Mouse (Mus musculus) right cerebral cortex, adult 2 months (tissue): ENCODE results near the gene Vmn1r201.

Experiments
- DNase-seq, 2 experiments: peaks; one replicate each; pipeline ENCODE4 v3.0.0; 2021 to 2022; ENCODE audit warnings: low spot score in 2 of 2

Vmn1r201 gene

DNA sequence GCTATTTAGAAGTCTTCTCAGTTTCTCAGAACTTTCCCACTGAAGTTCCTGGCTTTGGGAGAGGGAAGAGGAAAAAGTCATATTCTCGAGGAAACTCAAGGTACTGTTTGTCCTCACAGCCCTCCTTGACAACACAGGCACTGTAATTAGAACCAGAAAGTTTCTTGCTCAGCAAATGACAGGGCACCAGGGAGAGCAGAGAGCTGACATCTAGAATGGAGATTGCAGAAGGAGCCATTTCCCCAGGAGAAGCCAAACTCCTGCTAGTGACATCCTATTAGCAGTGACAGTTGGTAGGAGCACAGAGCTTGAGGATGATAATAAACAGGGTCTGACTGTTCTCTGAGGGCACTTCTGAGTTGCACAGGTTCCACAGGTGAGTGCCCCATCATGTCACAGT is at the start of gene Vmn1r201:
TSS of gene Vmn1r201 (plus strand) at position 301 of the 400 bp plus-strand sequence.
- DNase-seq, result no peak

DNA sequence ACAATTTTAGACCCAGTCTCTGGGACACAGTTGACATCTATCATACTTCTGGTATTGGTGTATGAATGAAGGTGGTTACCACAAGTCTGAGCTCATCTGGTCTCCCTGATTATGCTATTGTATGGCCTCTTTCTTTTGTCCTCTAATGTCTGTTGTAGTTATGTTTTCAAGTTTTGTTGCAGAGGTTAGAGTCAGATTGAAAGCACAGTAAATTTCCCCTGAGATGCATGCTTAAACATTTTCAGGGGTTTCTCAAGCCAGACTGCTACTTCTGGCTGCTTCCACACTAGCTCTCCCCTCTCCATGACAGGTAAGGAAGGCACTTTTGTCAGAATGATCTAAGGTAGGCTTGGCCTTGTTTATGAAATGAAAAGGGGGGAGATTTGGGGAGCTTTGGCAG is 16.6 kb upstream of the Vmn1r201 start:
- no peak for DNase-seq

DNA sequence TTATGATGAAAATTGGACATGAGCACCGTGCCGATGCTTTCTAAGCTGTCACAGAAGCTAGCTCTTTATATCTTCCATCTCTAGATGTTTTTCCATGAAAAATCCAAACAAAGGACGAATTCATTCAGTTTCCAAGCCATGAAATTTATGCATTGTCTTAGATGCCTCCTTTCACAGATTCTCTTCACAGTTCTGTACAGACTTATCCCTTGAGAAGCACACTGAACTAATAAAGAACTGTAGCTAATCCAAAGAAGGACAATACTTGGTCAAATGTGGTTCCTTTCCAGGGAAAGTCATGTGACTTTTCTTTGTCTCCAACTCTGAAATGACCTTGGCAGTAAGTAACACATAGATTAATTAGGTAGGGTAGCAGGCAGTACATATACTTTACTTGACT is 30.7 kb downstream of the Vmn1r201 start:
- DNase-seq, result no peak

DNA sequence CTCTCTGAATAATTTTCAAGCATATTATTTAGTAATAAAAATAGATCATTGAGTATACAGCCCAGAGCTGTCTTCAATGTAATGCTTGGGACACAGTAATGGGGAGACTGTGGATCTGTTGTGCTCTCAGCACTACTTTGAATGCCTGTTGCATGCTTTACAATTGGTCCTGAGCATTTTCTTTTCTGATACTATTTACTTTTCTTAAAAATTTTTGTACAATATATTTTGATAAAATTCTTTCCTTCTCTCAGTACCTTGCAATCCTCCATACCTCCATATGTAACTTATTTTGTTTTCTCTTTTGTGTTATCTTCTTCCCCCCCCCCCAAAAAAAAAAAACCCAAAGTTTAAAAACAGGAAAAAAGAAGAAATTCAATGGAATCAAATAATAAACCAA is 33.6 kb downstream of the Vmn1r201 start, which contains the start of gene Vmn1r202:
TSS of gene Vmn1r202 (minus strand) at position 101 of the 400 bp plus-strand sequence.
- DNase-seq, result no peak

DNA sequence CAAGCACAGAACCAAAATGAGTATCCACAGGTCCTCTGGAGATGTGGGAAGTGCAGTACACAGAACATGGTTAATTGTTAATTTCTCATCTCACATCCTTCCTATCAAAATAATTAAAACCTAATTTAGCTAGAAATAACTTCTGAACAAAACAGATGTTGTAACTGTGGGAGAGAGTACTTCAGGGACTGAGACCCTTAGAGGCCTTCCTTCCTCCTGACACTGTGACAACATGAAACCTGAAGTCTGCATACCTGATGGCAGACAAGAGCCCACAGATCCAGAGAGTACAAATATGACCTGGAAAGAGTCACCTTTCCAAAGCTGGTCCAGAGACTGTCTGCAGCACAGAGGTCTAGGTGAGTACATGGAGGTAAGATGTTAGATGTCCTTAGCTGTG is 46.1 kb downstream of the Vmn1r201 start, which contains the start of gene Vmn1r203:
TSS of gene Vmn1r203 (plus strand) at position 301 of the 400 bp plus-strand sequence.
- no peak for DNase-seq
